Mouse (Mus musculus) bone marrow, adult 2 months (tissue): ENCODE results near the gene C2cd5.
"Not testable (repeated sequence)": the region's sequence is repeated elsewhere in the genome, so short reads cannot be mapped to it uniquely, and the experiment has no call there.

ENCODE experiments used
- CTCF ChIP-seq: fragments of 200-500 bp; IDR thresholded peaks from 2 replicates; pipeline ENCODE4 v1.5.1; 2011; ENCODE audit warnings: low read length, control low read depth; ENCODE audit not compliant: control insufficient read depth, insufficient read depth
- POLR2A ChIP-seq: fragments of 200-500 bp; IDR thresholded peaks from 2 replicates; pipeline ENCODE4 v1.6.1; 2011; ENCODE audit warnings: low read depth, mild to moderate bottlenecking, control low read depth, low read length, borderline replicate concordance; ENCODE audit not compliant: control insufficient read depth

- TF ChIP-seq CTCF, POLR2A: not testable (repeated sequence)
Measured at GRCm38 (mm10) chr6:142985561-142986238, 114.2 kb downstream of the C2cd5 start.
